Mouse (Mus musculus): ENCODE data around the gene 2610528A11Rik. TPM values are rescaled to one million over a fixed set of nuclear protein-coding genes. Genes with fewer than 3 reads are reported as not detected.

Gene 2610528A11Rik
- polyA plus RNA-seq, 1 experiment from 2014 or later = 0.42 TPM

GRCm38 (mm10) chr14:37080724-37081123, 33.1 kb downstream of the 2610528A11Rik start:
- DNase-seq (ENCODE audit: low spot score) = no peak
- no peaks in the 10 kb centered on the region for H3K27me3 ChIP-seq (ENCODE audit: control insufficient read depth, insufficient read depth, low read length)
- no peaks in the 10 kb centered on the region for H3K36me3 ChIP-seq (replicated peaks; ENCODE audit: control insufficient read depth, insufficient read depth, low read depth, low read length)
- H3K27ac ChIP-seq (replicated peaks; ENCODE audit: low read depth, low read length) = no peak overlapping the region
- no peaks in the 10 kb centered on the region for H3K4me1 ChIP-seq (ENCODE audit: control insufficient read depth, insufficient read depth, low read length)
- no peak overlapping the region for H3K4me2 ChIP-seq (ENCODE audit: low read depth, low read length)
- no peaks in the 10 kb centered on the region for H3K9me3 ChIP-seq (replicated peaks; ENCODE audit: control insufficient read depth, low read length)
- 83% methylated on average over 1 of the region's 1 CpGs for WGBS
- no peak overlapping the region for H3K9ac ChIP-seq (replicated peaks; ENCODE audit: low read length)
- ATAC-seq (replicated peaks; ENCODE audit: insufficient number of reproducible peaks, low FRiP score, low TSS enrichment, low read depth) = no peak
- H3K4me3 ChIP-seq (ENCODE audit: low read depth, low read length) = no peak overlapping the region

- ATAC-seq (replicated peaks; ENCODE audit: insufficient number of reproducible peaks, low FRiP score, low TSS enrichment, low read depth) = no peak
- peak; percentile 79 for DNase-seq (ENCODE audit: low spot score)
Observed at GRCm38 (mm10) chr14:37068516-37068915, 45.3 kb downstream of the 2610528A11Rik start.

GRCm38 (mm10) chr14:37067629-37068028, 46.2 kb downstream of the 2610528A11Rik start, which contains the start of gene Lrit2:
Gene Lrit2 (plus strand): TSS chr14:37067929.
- Histone ChIP-seq H3K36me3 (replicated peaks; ENCODE audit: control insufficient read depth, insufficient read depth, low read depth, low read length) (no peaks in the 10 kb centered on the region), H3K9me3 (replicated peaks; ENCODE audit: control insufficient read depth, low read length) (no peaks in the 10 kb centered on the region), H3K4me2 (ENCODE audit: low read depth, low read length) (no peak within 1 kb of the TSS), H3K27me3 (ENCODE audit: control insufficient read depth, insufficient read depth, low read length) (no peaks in the 10 kb centered on the region), H3K4me3 (ENCODE audit: low read depth, low read length) (no peak within 1 kb of the TSS), H3K27ac (replicated peaks; ENCODE audit: low read depth, low read length) (no peak within 1 kb of the TSS), H3K4me1 (ENCODE audit: control insufficient read depth, insufficient read depth, low read length) (no peaks in the 10 kb centered on the region), H3K9ac (replicated peaks; ENCODE audit: low read length) (no peak within 1 kb of the TSS)
- 81% methylated on average over 5 of the region's 5 CpGs for WGBS
- DNase-seq (ENCODE audit: low spot score) (no peak), ATAC-seq (replicated peaks; ENCODE audit: insufficient number of reproducible peaks, low FRiP score, low TSS enrichment, low read depth) (no peak)

More at GRCm38 (mm10) chr14:37068516-37068915, 45.3 kb downstream of the 2610528A11Rik start:
- no peaks in the 10 kb centered on the region for H3K36me3 ChIP-seq (replicated peaks; ENCODE audit: control insufficient read depth, insufficient read depth, low read depth, low read length)
- H3K9me3 ChIP-seq (replicated peaks; ENCODE audit: control insufficient read depth, low read length) = no peaks in the 10 kb centered on the region
- no peaks in the 10 kb centered on the region for H3K4me1 ChIP-seq (ENCODE audit: control insufficient read depth, insufficient read depth, low read length)
- H3K4me2 ChIP-seq (ENCODE audit: low read depth, low read length) = no peak overlapping the region
- H3K27me3 ChIP-seq (ENCODE audit: control insufficient read depth, insufficient read depth, low read length) = no peaks in the 10 kb centered on the region
- WGBS = 19% methylated on average over 9 of the region's 9 CpGs
- no peak overlapping the region for H3K4me3 ChIP-seq (ENCODE audit: low read depth, low read length)
- no peak overlapping the region for H3K9ac ChIP-seq (replicated peaks; ENCODE audit: low read length)
- no peak overlapping the region for H3K27ac ChIP-seq (replicated peaks; ENCODE audit: low read depth, low read length)

GRCm38 (mm10) chr14:37066636-37067035, 47.2 kb downstream of the 2610528A11Rik start:
- ATAC-seq (replicated peaks; ENCODE audit: insufficient number of reproducible peaks, low FRiP score, low TSS enrichment, low read depth) (no peak), DNase-seq (ENCODE audit: low spot score) (no peak)
- Histone ChIP-seq H3K9me3 (replicated peaks; ENCODE audit: control insufficient read depth, low read length) (no peaks in the 10 kb centered on the region), H3K27me3 (ENCODE audit: control insufficient read depth, insufficient read depth, low read length) (no peaks in the 10 kb centered on the region), H3K4me3 (ENCODE audit: low read depth, low read length) (no peak overlapping the region), H3K4me2 (ENCODE audit: low read depth, low read length) (no peak overlapping the region), H3K4me1 (ENCODE audit: control insufficient read depth, insufficient read depth, low read length) (no peaks in the 10 kb centered on the region), H3K9ac (replicated peaks; ENCODE audit: low read length) (no peak overlapping the region), H3K27ac (replicated peaks; ENCODE audit: low read depth, low read length) (no peak overlapping the region), H3K36me3 (replicated peaks; ENCODE audit: control insufficient read depth, insufficient read depth, low read depth, low read length) (no peaks in the 10 kb centered on the region)
- WGBS = 59% methylated on average over 2 of the region's 2 CpGs

GRCm38 (mm10) chr14:37064849-37065248, 49.0 kb downstream of the 2610528A11Rik start:
- H3K9ac ChIP-seq (replicated peaks; ENCODE audit: low read length) = no peak overlapping the region
- DNase-seq (ENCODE audit: low spot score) (no peak), ATAC-seq (replicated peaks; ENCODE audit: insufficient number of reproducible peaks, low FRiP score, low TSS enrichment, low read depth) (no peak)
- H3K27ac ChIP-seq (replicated peaks; ENCODE audit: low read depth, low read length) = no peak overlapping the region
- H3K4me2 ChIP-seq (ENCODE audit: low read depth, low read length) = no peak overlapping the region
- no peaks in the 10 kb centered on the region for H3K4me1 ChIP-seq (ENCODE audit: control insufficient read depth, insufficient read depth, low read length)
- 62% methylated on average over 2 of the region's 2 CpGs for WGBS
- no peaks in the 10 kb centered on the region for H3K27me3 ChIP-seq (ENCODE audit: control insufficient read depth, insufficient read depth, low read length)
- H3K4me3 ChIP-seq (ENCODE audit: low read depth, low read length) = no peak overlapping the region
- H3K36me3 ChIP-seq (replicated peaks; ENCODE audit: control insufficient read depth, insufficient read depth, low read depth, low read length) = no peaks in the 10 kb centered on the region
- H3K9me3 ChIP-seq (replicated peaks; ENCODE audit: control insufficient read depth, low read length) = no peaks in the 10 kb centered on the region

Other genes starting within 250 kb of the 2610528A11Rik start
- 34.5 and 39.0 TPM in 2 replicates for gene Ccser2, start 145.2 kb downstream of the 2610528A11Rik start, polyA plus RNA-seq (2014; fragmentation: Nextera tagmentation; extraction: Ambion mirVana)
- not detected in 2 replicates for gene Rgr, start 65.1 kb downstream of the 2610528A11Rik start, polyA plus RNA-seq (2014; fragmentation: Nextera tagmentation; extraction: Ambion mirVana)
- not detected in 2 replicates for gene Lrit1, start 59.2 kb downstream of the 2610528A11Rik start, polyA plus RNA-seq (2014; fragmentation: Nextera tagmentation; extraction: Ambion mirVana)
- gene Lrit2, start 46.1 kb downstream of the 2610528A11Rik start, polyA plus RNA-seq (2014; fragmentation: Nextera tagmentation; extraction: Ambion mirVana) = not detected in 2 replicates
- gene Cdhr1, start 15.7 kb downstream of the 2610528A11Rik start, polyA plus RNA-seq (2014; fragmentation: Nextera tagmentation; extraction: Ambion mirVana) = 3.1 and 4.1 TPM in 2 replicates
- gene Ghitm, start 21.2 kb upstream of the 2610528A11Rik start, polyA plus RNA-seq (2014; fragmentation: Nextera tagmentation; extraction: Ambion mirVana) = 214 and 216 TPM in 2 replicates